Mouse (Mus musculus) liver, adult (tissue): ENCODE results near the gene Cacna1f.

Experiments
- GATA4 ChIP-seq: IDR thresholded peaks from 2 replicates; pipeline ENCODE4 v1.6.1; 2014; ENCODE audit warnings: mild to moderate bottlenecking, low read length; ENCODE audit not compliant: insufficient replicate concordance

Cacna1f gene

DNA sequence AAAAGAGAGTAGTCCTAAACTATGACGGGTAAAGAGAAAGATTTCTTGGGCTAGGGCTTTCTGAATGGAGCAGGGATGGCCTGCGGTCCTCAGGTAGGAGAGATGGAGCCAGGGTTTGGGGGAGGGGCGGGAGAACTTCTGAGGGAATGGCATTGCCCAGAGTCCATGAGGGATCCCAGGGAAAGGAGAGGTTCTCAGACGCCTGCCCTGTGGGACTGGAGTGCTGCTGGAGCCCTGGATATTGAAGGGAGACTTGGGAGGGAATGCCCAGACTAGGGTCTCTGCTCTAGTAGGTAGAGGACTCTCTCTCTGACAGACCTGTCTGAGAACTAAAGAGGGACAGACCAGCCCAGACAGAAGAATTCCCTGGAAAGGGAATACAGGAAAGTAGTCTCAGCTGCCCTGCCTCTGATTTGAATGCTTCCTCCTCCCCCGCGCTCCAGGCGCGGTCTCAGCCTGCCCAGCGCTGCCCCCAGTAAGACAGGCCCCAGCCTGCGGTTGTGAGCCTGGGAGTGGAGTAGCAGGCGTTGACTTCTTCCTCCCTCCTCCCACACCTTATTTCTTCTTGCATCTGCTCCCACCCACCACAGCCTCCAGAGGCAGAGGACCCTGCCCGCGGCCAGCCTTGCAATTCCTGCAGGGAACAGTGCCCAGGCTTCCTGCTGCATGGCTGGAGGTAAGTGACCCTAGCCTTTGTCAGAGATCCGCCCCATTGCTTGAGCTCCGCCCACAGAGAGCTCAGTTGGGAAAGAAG is 51.3 kb downstream of the Cacna1f start:
- no peak for TF ChIP-seq GATA4

DNA sequence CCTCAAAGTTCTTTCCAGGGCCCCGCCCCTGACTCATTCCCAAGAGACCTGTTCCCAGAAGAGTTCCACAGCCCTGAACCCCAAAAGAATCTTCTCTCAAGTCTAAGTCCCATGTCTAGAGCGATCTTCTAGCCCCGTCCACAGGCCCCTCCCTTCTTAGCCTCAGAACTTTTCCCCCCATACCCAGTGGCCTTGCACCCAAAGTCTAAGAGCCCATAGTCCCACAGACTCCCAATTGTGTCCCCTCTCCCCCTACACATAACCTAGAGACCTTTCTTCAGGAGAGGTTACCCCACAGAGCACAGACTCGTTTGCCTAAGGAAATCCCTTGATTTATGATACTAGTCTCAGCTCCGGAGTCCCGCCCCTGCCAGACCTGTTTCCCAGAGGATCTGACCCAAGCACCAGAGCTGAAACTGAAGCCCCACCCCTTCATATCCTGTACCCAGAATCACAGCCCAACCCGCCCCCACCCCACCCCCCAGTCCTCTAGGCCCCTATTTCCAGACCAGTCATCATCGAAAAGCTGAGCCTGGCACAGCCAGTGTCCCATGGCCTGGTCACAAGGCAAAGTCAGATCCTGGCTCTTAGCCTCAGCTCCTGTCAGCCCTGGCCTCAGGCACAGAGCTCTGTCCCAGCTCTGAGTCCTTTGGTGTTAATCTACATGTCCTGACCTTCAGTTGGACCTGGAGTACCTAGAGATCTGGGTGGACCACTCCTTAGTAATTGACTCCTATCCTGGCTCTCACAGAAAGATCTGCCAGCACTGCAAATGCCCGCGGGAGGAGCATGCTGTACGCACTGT is 52.1 kb downstream of the Cacna1f start:
- no peak for TF ChIP-seq GATA4

DNA sequence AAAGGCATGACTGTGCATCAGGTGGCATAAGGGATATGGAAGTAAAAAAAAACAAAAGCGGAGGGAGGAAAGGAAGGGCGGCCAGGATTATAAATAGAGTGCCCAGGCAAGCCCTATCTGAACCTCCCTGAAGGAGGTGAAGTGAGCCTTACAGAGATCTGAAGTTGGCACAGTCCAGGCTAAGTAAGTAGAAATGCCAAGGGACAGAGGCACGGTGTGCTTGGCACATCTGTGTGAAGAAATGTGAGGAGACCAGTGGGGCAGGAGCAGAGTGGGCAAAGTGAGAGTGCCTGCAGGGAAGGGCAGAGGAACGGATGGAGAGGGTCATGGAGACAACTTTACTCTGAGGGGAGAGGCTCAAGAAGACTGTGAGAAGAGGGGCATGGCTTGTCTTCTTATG is 54.2 kb downstream of the Cacna1f start:
- TF ChIP-seq GATA4: no peak

DNA sequence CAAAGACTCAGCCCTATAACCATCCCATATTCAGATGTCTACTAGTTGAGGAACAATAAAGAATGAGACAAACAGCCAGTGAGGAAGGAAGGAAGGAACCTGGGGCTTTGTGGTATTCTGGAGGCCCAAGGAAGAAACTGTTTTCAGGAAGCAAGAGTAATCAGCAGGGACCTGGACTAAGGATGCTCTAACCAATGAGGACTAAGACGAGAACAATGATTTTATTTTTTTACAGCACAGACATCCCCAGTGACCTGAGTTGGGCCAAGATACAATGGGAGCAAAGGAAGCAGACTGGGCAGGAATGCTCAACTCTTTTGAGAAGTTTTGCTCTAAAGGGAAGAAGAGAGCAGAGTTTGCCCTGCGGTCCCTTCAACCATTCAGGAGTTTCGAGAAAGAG is 56.1 kb downstream of the Cacna1f start:
- no peak for TF ChIP-seq GATA4

DNA sequence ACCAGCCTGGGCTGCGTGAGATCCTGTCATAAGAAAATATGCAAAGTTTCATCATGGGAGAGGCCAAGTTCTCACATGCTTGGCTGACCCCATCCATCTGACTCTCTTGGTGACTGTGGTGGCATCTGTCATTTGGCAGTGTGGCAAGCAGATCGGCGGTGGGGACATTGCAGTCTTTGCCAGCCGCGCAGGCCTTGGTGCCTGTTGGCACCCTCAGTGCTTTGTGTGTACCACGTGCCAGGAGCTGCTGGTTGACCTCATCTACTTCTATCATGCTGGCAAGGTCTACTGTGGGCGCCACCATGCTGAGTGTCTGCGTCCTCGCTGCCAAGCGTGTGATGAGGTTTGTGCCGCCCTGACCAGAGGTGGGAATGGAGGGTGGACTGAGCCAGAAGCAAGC is 57.9 kb downstream of the Cacna1f start:
- no peak for TF ChIP-seq GATA4

DNA sequence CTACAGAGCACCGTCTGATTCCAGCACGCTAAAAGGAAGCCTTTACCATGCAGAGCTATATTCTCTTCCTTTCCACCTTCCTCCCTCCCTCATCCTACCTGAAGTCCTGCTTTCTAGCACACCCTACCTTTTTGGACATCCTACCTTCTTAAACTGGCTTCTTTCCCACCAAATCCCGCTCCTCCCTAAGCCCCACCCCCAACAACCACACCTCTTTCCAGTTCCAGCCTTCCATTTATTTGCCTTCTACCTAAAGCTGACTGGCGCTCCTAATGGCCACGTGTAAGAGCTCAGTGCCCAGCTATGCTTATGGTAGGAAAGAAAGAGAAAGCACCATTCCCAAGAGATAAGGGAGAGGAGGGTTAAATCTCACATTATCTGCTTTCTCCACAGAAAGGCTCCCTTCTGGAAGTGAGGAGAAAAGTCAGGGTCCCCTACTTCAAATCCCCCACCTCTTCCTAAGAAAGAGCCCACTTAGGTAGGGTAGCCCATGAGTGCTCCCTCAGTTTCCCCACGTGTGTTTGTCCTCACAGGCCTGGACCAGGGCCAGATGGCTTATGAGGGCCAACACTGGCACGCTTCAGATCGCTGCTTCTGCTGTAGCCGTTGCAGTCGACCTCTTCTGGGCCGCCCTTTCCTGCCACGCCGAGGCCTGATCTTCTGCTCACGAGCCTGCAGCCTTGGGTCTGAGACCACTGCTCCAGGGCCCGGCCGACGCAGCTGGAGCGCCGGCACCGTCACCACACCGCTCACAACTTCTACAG is 59.0 kb downstream of the Cacna1f start:
- TF ChIP-seq GATA4: no peak

DNA sequence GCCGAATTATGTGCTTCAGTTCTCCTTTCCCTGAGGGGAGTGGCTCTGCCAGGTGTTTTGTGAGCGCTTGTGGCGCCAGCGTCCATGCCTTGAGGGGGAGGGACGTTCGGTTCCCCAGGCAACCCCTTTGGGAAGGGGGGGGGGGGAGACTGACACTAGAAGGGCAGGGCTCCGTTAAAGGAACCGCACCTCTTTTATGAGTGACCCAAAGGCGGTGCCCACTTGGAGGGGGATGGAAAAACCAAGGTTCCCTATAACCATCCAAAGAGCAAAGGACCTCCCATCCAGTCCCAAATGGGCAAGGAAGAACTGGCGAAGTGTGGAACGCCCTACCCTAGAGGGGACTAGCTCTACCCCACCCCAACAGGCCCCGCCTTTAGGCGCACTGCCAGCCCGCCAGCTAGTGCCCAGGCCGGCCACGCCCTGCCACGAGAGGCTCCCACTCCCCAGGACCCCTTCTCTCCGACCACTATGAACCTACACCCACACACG is 63.6 kb downstream of the Cacna1f start:
- no peak for TF ChIP-seq GATA4

DNA sequence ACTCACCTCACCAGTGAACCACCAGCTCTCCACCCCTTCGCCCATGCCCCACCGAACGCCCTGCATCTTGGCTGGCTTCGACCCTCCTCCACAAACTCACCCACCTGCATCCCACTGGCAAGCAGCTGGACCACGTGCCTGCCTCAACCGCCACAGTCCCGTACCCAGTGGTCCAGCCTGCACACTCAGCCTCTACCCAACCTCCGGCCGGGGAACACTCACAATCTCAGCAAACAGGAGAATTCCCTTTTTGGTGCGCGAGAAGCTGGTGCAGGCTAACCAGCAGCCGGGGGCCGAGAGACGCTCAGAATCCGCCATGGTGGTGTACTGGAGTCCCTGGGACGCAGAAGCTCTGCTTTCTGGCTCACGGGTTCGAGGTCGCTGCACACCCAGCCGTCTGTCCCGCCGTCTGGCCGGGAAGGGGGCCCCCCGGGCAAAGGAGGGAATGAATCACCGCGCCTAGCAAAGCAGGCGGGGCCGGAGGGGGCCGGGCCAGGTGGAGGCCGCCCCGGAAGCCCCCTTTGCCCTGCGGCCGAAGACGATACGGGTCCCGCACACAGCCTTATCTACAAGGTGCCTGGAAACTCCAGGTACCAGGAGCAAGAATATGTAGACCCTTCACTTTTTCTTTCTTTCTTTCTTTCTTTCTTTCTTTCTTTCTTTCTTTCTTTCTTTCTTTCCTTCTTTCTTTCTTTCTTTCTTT is 64.2 kb downstream of the Cacna1f start, which contains the start of gene Plp2:
TSS of gene Plp2 (minus strand) at position 470 of the 703 bp plus-strand sequence.
- no peak for TF ChIP-seq GATA4

DNA sequence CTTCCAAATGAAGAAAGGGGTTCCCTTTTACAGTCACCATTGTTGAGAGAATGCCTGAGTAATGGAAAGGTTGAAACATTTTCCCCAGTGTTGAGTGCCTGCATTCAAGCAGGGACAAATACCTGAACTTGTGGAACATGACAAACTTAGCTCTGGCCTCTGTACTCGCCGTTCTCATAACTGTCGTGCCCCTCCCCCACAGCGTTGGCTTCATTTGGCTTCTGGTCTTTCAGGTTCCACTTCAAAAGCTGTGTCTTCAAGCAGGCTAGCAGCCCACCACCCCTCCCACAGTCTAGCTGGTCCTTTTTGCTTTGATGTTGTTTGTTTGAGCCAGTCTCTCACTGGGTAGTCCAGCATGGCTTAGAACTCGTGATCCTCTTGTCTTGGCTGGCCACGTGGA is 65.9 kb downstream of the Cacna1f start:
- TF ChIP-seq GATA4: no peak

DNA sequence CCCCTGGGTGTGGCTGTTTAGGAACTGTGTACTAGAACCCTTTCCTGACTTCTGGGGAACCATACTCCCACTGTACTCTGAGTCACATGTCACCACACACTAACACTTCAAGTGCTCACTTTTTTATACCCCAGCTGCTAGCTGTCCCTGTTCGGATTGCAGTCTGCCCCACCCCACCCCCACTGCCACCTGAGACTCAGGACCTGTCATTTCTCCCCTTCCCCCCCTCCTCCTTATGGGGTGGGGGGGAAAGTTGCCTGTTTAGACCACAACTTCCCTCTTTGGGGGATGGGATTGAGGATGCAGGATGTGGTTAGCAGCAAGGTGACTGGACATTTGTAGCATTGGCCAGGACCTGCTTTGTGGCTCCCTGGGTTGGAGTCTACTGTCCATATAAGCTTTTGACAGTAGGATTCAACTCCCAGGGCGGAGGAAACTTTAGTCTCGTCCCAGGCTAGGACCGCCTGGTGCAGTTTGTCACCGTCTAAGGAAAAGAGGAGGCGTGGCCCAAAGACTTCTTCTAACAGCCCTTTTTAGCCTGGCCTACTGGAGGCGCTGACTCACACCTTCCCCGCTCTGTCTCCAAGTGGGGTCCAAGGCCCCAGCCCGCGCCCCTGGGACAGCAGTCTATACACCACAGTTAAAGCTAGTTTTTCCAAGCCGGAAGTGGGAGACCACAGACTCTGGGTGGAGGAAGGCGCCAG is 66.8 kb downstream of the Cacna1f start:
- no peak for TF ChIP-seq GATA4

DNA sequence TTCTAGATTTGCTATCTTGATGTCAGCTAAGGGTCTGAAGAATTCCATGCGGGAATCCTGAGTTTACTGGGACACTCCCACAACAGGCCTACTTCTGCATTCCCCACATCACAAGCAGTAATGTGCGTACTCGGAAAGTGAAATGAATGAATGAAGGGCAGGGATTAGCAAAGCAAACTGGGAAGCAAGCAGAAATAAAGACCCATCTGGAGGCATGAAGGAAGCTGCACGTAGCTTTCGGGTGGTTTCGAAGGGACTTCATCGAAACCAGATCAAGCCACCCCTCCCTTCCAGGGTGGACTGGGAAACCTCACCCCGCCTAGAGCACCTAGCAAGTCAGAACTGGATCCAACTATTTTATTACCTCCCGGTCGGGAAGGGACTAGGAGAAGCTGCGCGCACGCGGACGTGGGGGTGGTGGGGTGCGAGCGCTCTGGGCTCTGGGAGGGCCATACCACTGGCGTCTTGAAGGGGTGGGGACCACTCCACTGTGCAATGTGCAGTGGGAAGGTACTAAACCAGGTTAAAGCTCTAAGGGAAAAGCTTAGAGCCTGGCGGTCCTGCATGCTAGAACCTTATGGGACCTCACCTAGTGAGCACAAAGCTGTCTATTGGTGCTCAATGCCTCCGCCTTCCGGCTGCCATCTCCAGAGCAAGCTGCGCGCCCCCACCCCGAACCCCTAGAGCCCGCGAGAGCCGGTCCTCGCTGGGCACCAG is 67.6 kb downstream of the Cacna1f start:
- TF ChIP-seq GATA4: no peak

DNA sequence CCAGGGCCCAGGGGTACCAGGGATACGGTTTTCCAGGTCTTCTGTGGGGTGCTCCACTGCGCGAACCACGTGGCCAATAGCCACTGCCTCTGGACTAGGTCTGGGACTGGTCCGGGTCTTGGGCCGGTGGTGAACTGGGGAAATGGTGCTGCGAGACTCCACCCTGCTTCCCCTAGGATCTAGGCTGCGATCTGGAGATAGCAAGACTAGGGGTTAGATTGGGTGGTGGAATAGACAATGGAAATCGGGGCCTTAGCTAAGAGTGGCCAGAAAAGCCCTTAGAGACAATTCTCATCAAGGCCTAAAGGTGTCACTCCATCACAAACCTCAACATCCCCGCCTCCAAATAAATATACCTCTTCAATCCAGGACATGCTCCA is 68.1 kb downstream of the Cacna1f start:
- no peak for TF ChIP-seq GATA4

DNA sequence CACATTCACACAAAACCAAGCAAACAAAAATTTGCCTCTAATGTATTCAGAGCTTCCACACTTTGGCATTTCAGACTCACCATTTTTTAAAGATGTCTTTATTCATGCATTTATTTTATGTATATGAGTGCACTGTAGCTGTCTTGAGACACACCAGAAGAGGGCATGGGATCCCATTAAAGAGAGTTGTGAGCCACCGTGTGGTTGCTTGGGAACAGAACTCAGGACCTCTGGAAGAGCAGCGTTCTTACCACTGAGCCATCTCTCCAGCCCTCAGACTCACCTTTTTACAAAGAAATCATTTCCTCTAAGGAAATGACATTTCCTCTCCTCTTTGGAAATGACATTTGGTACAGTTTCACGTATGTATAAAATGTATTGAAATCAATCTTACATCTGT is 72.1 kb downstream of the Cacna1f start:
- TF ChIP-seq GATA4: no peak
